Mouse (Mus musculus) neural tube, embryonic 14.5 days (tissue): ENCODE data around the gene Naa10. TPM values are rescaled to one million over a fixed set of nuclear protein-coding genes. Genes with fewer than 3 reads are reported as not detected.

Experiments used
- ATAC-seq: fragments of 200-750 bp; cut with Nextera tagmentation; 2 replicates; pipeline ENCODE4 v1.8.0; 2017; ENCODE audit warnings: low read depth, mild to moderate bottlenecking, moderate TSS enrichment, moderate library complexity
- H3K27ac ChIP-seq: fragments of 300-500 bp; sonication (generic); 2 replicates; pipeline ENCODE4 v1.5.1; 2014; ENCODE audit warnings: low read depth, mild to moderate bottlenecking, control low read depth, low read length, moderate library complexity, mixed read lengths
- H3K27me3 ChIP-seq: fragments of 300-500 bp; sonication (generic); 2 replicates; pipeline ENCODE4 v1.6.1; 2014; ENCODE audit warnings: low read length; ENCODE audit not compliant: control insufficient read depth, insufficient read depth
- H3K36me3 ChIP-seq: fragments of 300-500 bp; sonication (generic); 2 replicates; pipeline ENCODE4 v1.6.1; 2014; ENCODE audit warnings: low read length, mixed read lengths; ENCODE audit not compliant: control insufficient read depth, insufficient read depth
- H3K4me1 ChIP-seq: fragments of 300-500 bp; sonication (generic); 2 replicates; pipeline ENCODE4 v1.6.1; 2014; ENCODE audit warnings: low read length; ENCODE audit not compliant: control insufficient read depth, insufficient read depth
- H3K4me2 ChIP-seq: fragments of 300-500 bp; sonication (generic); 2 replicates; pipeline ENCODE4 v1.6.1; 2014; ENCODE audit warnings: mild to moderate bottlenecking, low read depth, low read length, control low read depth
- H3K4me3 ChIP-seq: fragments of 300-500 bp; sonication (generic); 2 replicates; pipeline ENCODE4 v1.5.1; 2014; ENCODE audit warnings: low read depth, low read length, control low read depth, mixed read lengths
- H3K9ac ChIP-seq: fragments of 300-500 bp; sonication (generic); replicated peaks from 2 replicates; pipeline ENCODE4 v1.6.1; 2014; ENCODE audit warnings: low read depth, mild to moderate bottlenecking, control low read depth, low read length, mixed read lengths
- H3K9me3 ChIP-seq: fragments of 300-500 bp; sonication (generic); 2 replicates; pipeline ENCODE4 v1.6.1; 2016; ENCODE audit warnings: low read length; ENCODE audit not compliant: control insufficient read depth
- WGBS: fragments of 180-500 bp; shearing (Covaris S2); extraction: QIAGEN DNeasy Blood & Tissue Kit; methylation state at CpG from one replicate; pipeline ENCODE4 v1.1.7; 2014; 5-methylcytosine and 5-hydroxymethylcytosine counted together
- polyA plus RNA-seq: library from polyadenylated mRNA; unstranded; fragments of >200 nt; fragmentation: Nextera tagmentation; extraction: Ambion mirVana; gene quantifications from 2 replicates; pipeline ENCODE4 v1.2.1, GENCODE M21; 2014

Gene Naa10
- polyA plus RNA-seq, 1 experiment from 2014 or later: 106 TPM

DNA sequence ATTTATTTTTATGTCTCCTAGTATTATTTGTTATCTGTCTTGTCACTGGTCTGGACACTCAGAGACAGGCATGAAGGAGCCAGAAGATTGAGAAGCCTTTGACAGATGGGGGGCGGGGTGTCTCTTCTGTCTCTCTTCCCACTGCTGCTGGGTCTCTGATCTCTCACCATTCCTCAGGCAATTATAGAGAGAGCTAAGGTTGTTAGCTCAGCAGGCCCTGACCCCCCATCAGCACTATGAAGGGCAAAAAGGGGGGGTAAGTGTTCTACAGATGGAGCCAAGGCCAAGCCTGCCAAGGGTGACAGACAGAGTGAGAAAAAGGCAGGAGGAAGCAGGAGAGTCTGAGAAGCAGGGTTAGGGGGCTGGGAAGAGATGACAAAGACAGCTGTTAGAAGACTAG is 49.8 kb downstream of the Naa10 start:
- Histone ChIP-seq H3K9ac (no peak overlapping the region), H3K4me1 (no peaks in the 10 kb centered on the region), H3K27ac (no peak overlapping the region), H3K27me3 (no peaks in the 10 kb centered on the region), H3K4me3 (no peak overlapping the region), H3K9me3 (no peaks in the 10 kb centered on the region), H3K4me2 (no peak overlapping the region), H3K36me3 (0 out of 2 replicates have a peak, but pooled peaks cover 4% of the 10 kb centered on the region)
- ATAC-seq: no peak
- WGBS: 53% methylated on average over 1 of the region's 1 CpGs

DNA sequence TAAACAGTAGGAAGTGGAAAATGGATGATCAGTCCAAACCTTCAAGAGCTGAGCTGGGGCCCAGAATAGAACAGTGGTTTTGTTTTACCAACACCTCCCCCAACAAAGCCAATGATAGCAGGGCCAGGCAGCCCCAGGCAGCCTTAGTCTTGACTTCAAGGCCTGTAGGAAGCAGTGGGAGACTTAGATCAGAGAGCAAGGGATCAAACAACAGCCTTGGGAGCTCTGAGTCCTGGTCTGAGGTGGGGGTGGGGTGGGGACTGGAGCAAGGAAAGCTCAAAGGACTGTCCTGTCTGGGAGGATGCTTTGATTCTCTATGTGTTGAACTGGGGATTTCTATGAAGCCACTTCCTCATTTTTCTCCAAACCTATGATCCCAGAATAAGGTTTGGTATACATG is 50.3 kb downstream of the Naa10 start:
- Histone ChIP-seq H3K9ac (no peak overlapping the region), H3K27me3 (no peaks in the 10 kb centered on the region), H3K36me3 (0 out of 2 replicates have a peak, but pooled peaks cover 4% of the 10 kb centered on the region), H3K4me2 (no peak overlapping the region), H3K27ac (no peak overlapping the region), H3K9me3 (no peaks in the 10 kb centered on the region), H3K4me1 (no peaks in the 10 kb centered on the region), H3K4me3 (no peak overlapping the region)
- ATAC-seq: no peak

DNA sequence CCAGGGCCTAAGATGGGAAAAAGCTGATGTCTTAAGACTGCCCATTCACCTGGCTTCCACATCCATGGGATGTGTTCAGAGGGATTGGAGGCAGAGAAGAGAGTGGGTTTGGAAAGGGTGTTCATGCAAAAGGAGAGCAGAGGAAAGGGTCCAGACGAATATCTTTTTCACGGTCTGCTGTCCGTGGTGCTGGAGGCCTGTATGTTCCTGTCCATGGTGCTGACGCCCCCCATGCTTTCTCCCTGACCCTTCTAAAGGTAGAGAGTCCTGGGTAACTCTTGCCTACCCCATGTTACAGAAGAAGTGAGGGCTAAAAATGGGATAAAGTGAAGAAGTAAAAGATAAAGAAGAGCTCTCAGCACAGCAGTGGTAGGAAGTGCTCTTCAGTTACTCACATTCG is 52.4 kb downstream of the Naa10 start:
- H3K9me3 ChIP-seq: no peaks in the 10 kb centered on the region
- 0 out of 2 replicates have a peak, but pooled peaks cover 4% of the 10 kb centered on the region for H3K36me3 ChIP-seq
- 14% methylated on average over 5 of the region's 5 CpGs for WGBS
- H3K4me2 ChIP-seq: no peak overlapping the region
- no peak for ATAC-seq
- H3K4me1 ChIP-seq: no peaks in the 10 kb centered on the region
- no peak overlapping the region for H3K4me3 ChIP-seq
- no peak overlapping the region for H3K9ac ChIP-seq
- no peak overlapping the region for H3K27ac ChIP-seq
- H3K27me3 ChIP-seq: no peaks in the 10 kb centered on the region

DNA sequence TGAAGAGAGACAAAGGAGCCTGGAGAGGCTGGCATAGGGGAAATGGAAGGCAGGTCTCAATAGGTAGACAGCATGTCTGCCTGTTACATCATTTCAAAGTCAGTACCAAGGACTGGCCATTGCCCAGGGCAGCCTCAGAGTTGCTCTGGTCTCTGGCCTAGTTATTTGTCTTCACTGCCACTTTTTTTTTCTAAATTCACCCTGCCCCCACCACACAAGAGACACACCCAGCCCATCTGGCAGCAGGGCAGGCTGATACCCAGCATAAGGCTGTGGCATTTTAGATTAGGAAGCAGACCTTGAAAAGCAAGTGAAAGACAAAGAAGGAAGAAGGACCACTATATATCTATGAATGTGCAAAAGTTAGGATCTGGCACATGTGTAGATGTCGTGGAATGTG is 53.9 kb downstream of the Naa10 start:
- no peaks in the 10 kb centered on the region for H3K27me3 ChIP-seq
- H3K9me3 ChIP-seq: no peaks in the 10 kb centered on the region
- ATAC-seq: no peak
- 0 out of 2 replicates have a peak, but pooled peaks cover 4% of the 10 kb centered on the region for H3K36me3 ChIP-seq
- H3K4me2 ChIP-seq: no peak overlapping the region
- H3K27ac ChIP-seq: no peak overlapping the region
- no peak overlapping the region for H3K9ac ChIP-seq
- no peaks in the 10 kb centered on the region for H3K4me1 ChIP-seq
- 76% methylated on average over 1 of the region's 1 CpGs for WGBS
- no peak overlapping the region for H3K4me3 ChIP-seq

DNA sequence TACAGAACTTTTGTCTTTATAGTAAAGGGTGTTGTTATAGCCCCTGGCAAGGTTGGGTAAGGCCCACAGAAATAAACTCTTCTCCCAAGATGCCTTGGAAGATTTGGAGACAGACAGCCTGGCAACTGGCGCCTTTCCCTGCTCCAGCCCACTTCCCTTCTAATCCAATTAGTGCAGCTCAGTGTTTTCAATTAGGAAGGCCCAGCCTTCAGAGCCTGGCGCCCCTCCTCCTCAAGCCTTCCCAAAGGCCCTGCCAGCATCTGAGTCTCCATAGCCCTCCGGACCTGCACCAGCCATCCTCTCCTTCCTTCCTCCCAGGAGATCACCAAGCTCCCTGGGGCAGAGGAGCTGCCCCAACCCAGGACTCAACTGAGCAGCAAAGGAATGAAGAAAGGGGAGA is 54.5 kb downstream of the Naa10 start:
- Histone ChIP-seq H3K4me2 (no peak overlapping the region), H3K9ac (no peak overlapping the region), H3K27me3 (no peaks in the 10 kb centered on the region), H3K4me1 (no peaks in the 10 kb centered on the region), H3K4me3 (no peak overlapping the region), H3K9me3 (no peaks in the 10 kb centered on the region), H3K36me3 (0 out of 2 replicates have a peak, but pooled peaks cover 4% of the 10 kb centered on the region), H3K27ac (no peak overlapping the region)
- no peak for ATAC-seq
- 32% methylated on average over 3 of the region's 3 CpGs for whole genome bisulfite sequencing

Other genes starting within 250 kb of the Naa10 start
- gene Slc6a8, start 248.8 kb downstream of the Naa10 start, polyA plus RNA-seq: 9.7 and 11.6 TPM in 2 replicates
- 112 and 132 TPM in 2 replicates for gene Bcap31, start 205.8 kb downstream of the Naa10 start, polyA plus RNA-seq
- 9.2 and 10.2 TPM in 2 replicates for gene Abcd1, start 205.3 kb downstream of the Naa10 start, polyA plus RNA-seq
- 0.07 and 0.73 TPM in 2 replicates for gene Plxnb3, start 164.9 kb downstream of the Naa10 start, polyA plus RNA-seq
- gene Srpk3, start 147.5 kb downstream of the Naa10 start, polyA plus RNA-seq: 1.2 and 2.4 TPM in 2 replicates
- gene Idh3g, start 135.0 kb downstream of the Naa10 start, polyA plus RNA-seq: 264 and 309 TPM in 2 replicates
- 169 and 171 TPM in 2 replicates for gene Ssr4, start 134.9 kb downstream of the Naa10 start, polyA plus RNA-seq
- 5.4 and 6.5 TPM in 2 replicates for gene Pdzd4, start 97.0 kb downstream of the Naa10 start, polyA plus RNA-seq
- 0.09 TPM in 1 of 2 replicates, not detected in the other for gene Avpr2, start 29.8 kb downstream of the Naa10 start, polyA plus RNA-seq
- gene L1cam, start 25.8 kb downstream of the Naa10 start, polyA plus RNA-seq: 107 and 136 TPM in 2 replicates
- 3.3 and 3.8 TPM in 2 replicates for gene Arhgap4, start 74 bp downstream of the Naa10 start, polyA plus RNA-seq
- 6.5 and 7.9 TPM in 2 replicates for gene Renbp, start 8.9 kb upstream of the Naa10 start, polyA plus RNA-seq
- gene Hcfc1, start 44.4 kb upstream of the Naa10 start, polyA plus RNA-seq: 59.6 and 63.5 TPM in 2 replicates
- 31.3 and 39.7 TPM in 2 replicates for gene Irak1, start 102.0 kb upstream of the Naa10 start, polyA plus RNA-seq
- not detected in 2 replicates for gene Opn1mw, start 205.5 kb upstream of the Naa10 start, polyA plus RNA-seq
- gene Mecp2, start 213.4 kb upstream of the Naa10 start, polyA plus RNA-seq: 16.3 and 16.4 TPM in 2 replicates
- gene Tex28, start 245.9 kb upstream of the Naa10 start, polyA plus RNA-seq: not detected in 2 replicates